Mouse (Mus musculus) midbrain, embryonic 10.5 days (tissue): Measurements from ENCODE around the gene Sirt1. TPM values are rescaled to one million over a fixed set of nuclear protein-coding genes. Genes with fewer than 3 reads are reported as not detected.
"Not testable (repeated sequence)": the region's sequence is repeated elsewhere in the genome, so short reads cannot be mapped to it uniquely, and the experiment has no call there.

Experiments
- DNase-seq: peaks from one replicate; pipeline ENCODE4 v3.0.0-alpha.2; 2017; ENCODE audit warnings: low spot score
- H3K27ac ChIP-seq: fragments of 300-500 bp; sonication (generic); replicated peaks from 2 replicates; pipeline ENCODE4 v1.5.1; 2016; ENCODE audit warnings: mild to moderate bottlenecking
- H3K27me3 ChIP-seq: fragments of 300-500 bp; sonication (generic); 2 replicates; pipeline ENCODE4 v1.6.1; 2016; ENCODE audit warnings: low read depth, mild to moderate bottlenecking; ENCODE audit not compliant: poor library complexity, severe bottlenecking
- H3K36me3 ChIP-seq: fragments of 300-500 bp; sonication (generic); 2 replicates; pipeline ENCODE4 v1.6.1; 2016; ENCODE audit warnings: mild to moderate bottlenecking, moderate library complexity
- H3K4me1 ChIP-seq: fragments of 300-500 bp; sonication (generic); 2 replicates; pipeline ENCODE4 v1.6.1; 2016
- H3K4me3 ChIP-seq: fragments of 300-500 bp; sonication (generic); 2 replicates; pipeline ENCODE4 v1.5.1; 2016; ENCODE audit warnings: mild to moderate bottlenecking, moderate library complexity
- H3K9me3 ChIP-seq: fragments of 300-500 bp; sonication (generic); replicated peaks from 2 replicates; pipeline ENCODE4 v1.6.1; 2016; ENCODE audit warnings: mild to moderate bottlenecking
- WGBS: fragments of 180-500 bp; shearing (Covaris S2); methylation state at CpG from one replicate; pipeline ENCODE4 v1.1.7; 2016; 5-methylcytosine and 5-hydroxymethylcytosine counted together
- polyA plus RNA-seq: library from polyadenylated mRNA; unstranded; fragments of >200 nt; fragmentation: Nextera tagmentation; extraction: Ambion mirVana; gene quantifications from 2 replicates; pipeline ENCODE4 v1.2.1, GENCODE M21; 2016

Gene Sirt1
- polyA plus RNA-seq, 1 experiment from 2014 or later: 6.2 TPM

GRCm38 (mm10) chr10:63382372-63383279 is 1.1 kb upstream of the Sirt1 start, which contains the start of gene Dnajc12:
Dnajc12 (plus strand) TSS chr10:63382443.
- peak within 1 kb of the TSS; percentile 76 for H3K27ac ChIP-seq
- peak; percentile 84 for DNase-seq
- WGBS: under 1% methylated on average over 28 of the region's 28 CpGs

GRCm38 (mm10) chr10:63378948-63379680 is 2.4 kb downstream of the Sirt1 start:
- H3K27me3 ChIP-seq: peaks cover 16% of the 10 kb centered on the region
- no peaks in the 10 kb centered on the region for H3K36me3 ChIP-seq
- no peak for DNase-seq
- H3K4me3 ChIP-seq: no peak overlapping the region
- no peak overlapping the region for H3K27ac ChIP-seq
- 73% methylated on average over 6 of the region's 6 CpGs for WGBS
- peaks cover 11% of the 10 kb centered on the region for H3K4me1 ChIP-seq
- H3K9me3 ChIP-seq: no peaks in the 10 kb centered on the region

More at GRCm38 (mm10) chr10:63382372-63383279, 1.1 kb upstream of the Sirt1 start, which contains the start of gene Dnajc12:
- Histone ChIP-seq H3K27me3 (peaks cover 16% of the 10 kb centered on the region), H3K9me3 (no peaks in the 10 kb centered on the region), H3K4me1 (peaks cover 11% of the 10 kb centered on the region), H3K4me3 (peak within 1 kb of the TSS; percentile 71), H3K36me3 (no peaks in the 10 kb centered on the region)

- Histone ChIP-seq H3K4me1 (peaks cover 11% of the 10 kb centered on the region), H3K27me3 (peaks cover 16% of the 10 kb centered on the region), H3K36me3 (no peaks in the 10 kb centered on the region), H3K9me3 (no peaks in the 10 kb centered on the region), H3K4me3 (no peak overlapping the region), H3K27ac (no peak overlapping the region)
- peak; percentile 53 for DNase-seq
- 21% methylated on average over 9 of the region's 9 CpGs for WGBS
Measured at GRCm38 (mm10) chr10:63377468-63377867, 4.0 kb downstream of the Sirt1 start.

- H3K27ac ChIP-seq: no peak overlapping the region
Measured at GRCm38 (mm10) chr10:63376303-63376702, 5.2 kb downstream of the Sirt1 start.

GRCm38 (mm10) chr10:63368041-63368440 is 13.5 kb downstream of the Sirt1 start:
- Histone ChIP-seq H3K4me3 (no peak overlapping the region), H3K9me3 (no peaks in the 10 kb centered on the region), H3K27ac (no peak overlapping the region), H3K27me3 (no peaks in the 10 kb centered on the region), H3K4me1 (no peaks in the 10 kb centered on the region), H3K36me3 (no peaks in the 10 kb centered on the region)
- 86% methylated on average over 3 of the region's 3 CpGs for WGBS
- no peak for DNase-seq

More at GRCm38 (mm10) chr10:63376303-63376702, 5.2 kb downstream of the Sirt1 start:
- DNase-seq: no peak
- Histone ChIP-seq H3K4me3 (no peak overlapping the region), H3K9me3 (no peaks in the 10 kb centered on the region), H3K27me3 (peaks cover 11% of the 10 kb centered on the region), H3K4me1 (peaks cover 2% of the 10 kb centered on the region), H3K36me3 (no peaks in the 10 kb centered on the region)
- 93% methylated on average over 5 of the region's 5 CpGs for WGBS

GRCm38 (mm10) chr10:63367386-63367785 is 14.1 kb downstream of the Sirt1 start:
- no peaks in the 10 kb centered on the region for H3K4me1 ChIP-seq
- no peak for DNase-seq
- no peak overlapping the region for H3K4me3 ChIP-seq
- H3K36me3 ChIP-seq: no peaks in the 10 kb centered on the region
- 85% methylated on average over 6 of the region's 6 CpGs for WGBS
- H3K27me3 ChIP-seq: no peaks in the 10 kb centered on the region
- no peak overlapping the region for H3K27ac ChIP-seq
- no peaks in the 10 kb centered on the region for H3K9me3 ChIP-seq

GRCm38 (mm10) chr10:63365918-63366455 is 15.5 kb downstream of the Sirt1 start:
- Histone ChIP-seq H3K4me1 (no peaks in the 10 kb centered on the region), H3K4me3 (no peak overlapping the region), H3K36me3 (no peaks in the 10 kb centered on the region), H3K9me3 (no peaks in the 10 kb centered on the region), H3K27me3 (no peaks in the 10 kb centered on the region), H3K27ac (no peak overlapping the region)
- no peak for DNase-seq
- WGBS: 61% methylated on average over 7 of the region's 7 CpGs

GRCm38 (mm10) chr10:63360502-63360901 is 21.0 kb downstream of the Sirt1 start:
- Histone ChIP-seq H3K27me3 (no peaks in the 10 kb centered on the region), H3K4me1 (no peaks in the 10 kb centered on the region)
- 73% methylated on average over 1 of the region's 1 CpGs for WGBS

GRCm38 (mm10) chr10:63352111-63352510 is 29.4 kb downstream of the Sirt1 start:
- Histone ChIP-seq H3K4me1 (peaks cover 17% of the 10 kb centered on the region), H3K4me3 (no peak overlapping the region), H3K36me3 (no peaks in the 10 kb centered on the region), H3K27ac (no peak overlapping the region), H3K9me3 (no peaks in the 10 kb centered on the region), H3K27me3 (no peaks in the 10 kb centered on the region)
- no peak for DNase-seq
- 94% methylated on average over 5 of the region's 5 CpGs for WGBS

More at GRCm38 (mm10) chr10:63360502-63360901, 21.0 kb downstream of the Sirt1 start:
- no peak overlapping the region for H3K27ac ChIP-seq
- DNase-seq: no peak
- H3K4me3 ChIP-seq: no peak overlapping the region
- H3K36me3 ChIP-seq: no peaks in the 10 kb centered on the region
- H3K9me3 ChIP-seq: no peaks in the 10 kb centered on the region

GRCm38 (mm10) chr10:63351099-63351498 is 30.4 kb downstream of the Sirt1 start:
- H3K9me3 ChIP-seq, H3K36me3 ChIP-seq, DNase-seq, H3K4me3 ChIP-seq, H3K27me3 ChIP-seq, H3K27ac ChIP-seq: not testable (repeated sequence)
- H3K4me1 ChIP-seq: peaks cover 17% of the 10 kb centered on the region
- WGBS: 86% methylated on average over 7 of the region's 7 CpGs

- no peaks in the 10 kb centered on the region for H3K9me3 ChIP-seq
- no peaks in the 10 kb centered on the region for H3K36me3 ChIP-seq
- H3K4me3 ChIP-seq: no peak overlapping the region
- no peak for DNase-seq
- H3K27me3 ChIP-seq: no peaks in the 10 kb centered on the region
- no peak overlapping the region for H3K27ac ChIP-seq
- H3K4me1 ChIP-seq: peaks cover 17% of the 10 kb centered on the region
- WGBS: 89% methylated on average over 7 of the region's 7 CpGs
Measured at GRCm38 (mm10) chr10:63350666-63351065, 30.8 kb downstream of the Sirt1 start.

- Histone ChIP-seq H3K9me3 (no peaks in the 10 kb centered on the region), H3K4me1 (peaks cover 17% of the 10 kb centered on the region), H3K27me3 (no peaks in the 10 kb centered on the region), H3K4me3 (no peak overlapping the region), H3K36me3 (no peaks in the 10 kb centered on the region), H3K27ac (no peak overlapping the region)
- 45% methylated on average over 3 of the region's 3 CpGs for WGBS
- no peak for DNase-seq
Measured at GRCm38 (mm10) chr10:63348291-63348690, 33.2 kb downstream of the Sirt1 start.
